Mouse (Mus musculus) retina, adult 2 months (tissue): ENCODE measurements around the gene Eif3i.
"Not testable (repeated sequence)": the region's sequence is repeated elsewhere in the genome, so short reads cannot be mapped to it uniquely, and the experiment has no call there.

Experiments
- DNase-seq: peaks from one replicate; pipeline ENCODE4 v3.0.0-alpha.2; 2012; ENCODE audit warnings: low read depth, low spot score

Gene Eif3i

DNA sequence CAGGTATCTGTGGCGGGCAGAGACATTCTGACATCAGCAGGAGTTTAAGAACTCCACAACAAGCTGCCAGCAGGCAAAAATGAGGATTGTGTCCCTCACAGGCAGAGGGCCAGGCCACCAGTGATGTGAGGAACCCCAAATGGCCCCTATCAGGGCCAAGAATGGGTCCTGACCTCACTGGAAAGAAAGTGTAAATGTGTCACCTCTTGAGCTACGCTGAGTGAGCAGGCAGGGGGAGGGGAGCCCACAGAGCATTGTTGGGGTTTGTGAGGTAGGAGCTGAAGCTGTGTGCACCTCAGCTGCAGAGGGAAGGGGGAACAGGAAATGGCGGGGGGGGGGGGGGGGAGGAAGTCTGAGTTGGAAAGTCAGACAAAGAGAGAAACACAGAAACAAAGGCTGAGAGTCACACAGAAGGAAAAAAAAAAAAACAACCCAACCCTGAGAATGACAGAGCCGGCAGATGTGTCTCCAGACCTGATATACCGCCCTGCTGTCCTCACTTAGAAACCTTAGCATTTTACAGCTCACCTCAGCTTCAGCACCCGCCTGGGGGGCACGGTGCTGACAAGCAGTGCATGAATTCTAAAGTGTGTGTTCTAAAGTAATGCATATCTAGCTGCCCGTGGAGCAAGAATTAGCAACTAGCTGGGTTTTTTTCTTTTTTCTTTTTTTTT, 25.1 kb downstream of the Eif3i start:
- no peak for DNase-seq

DNA sequence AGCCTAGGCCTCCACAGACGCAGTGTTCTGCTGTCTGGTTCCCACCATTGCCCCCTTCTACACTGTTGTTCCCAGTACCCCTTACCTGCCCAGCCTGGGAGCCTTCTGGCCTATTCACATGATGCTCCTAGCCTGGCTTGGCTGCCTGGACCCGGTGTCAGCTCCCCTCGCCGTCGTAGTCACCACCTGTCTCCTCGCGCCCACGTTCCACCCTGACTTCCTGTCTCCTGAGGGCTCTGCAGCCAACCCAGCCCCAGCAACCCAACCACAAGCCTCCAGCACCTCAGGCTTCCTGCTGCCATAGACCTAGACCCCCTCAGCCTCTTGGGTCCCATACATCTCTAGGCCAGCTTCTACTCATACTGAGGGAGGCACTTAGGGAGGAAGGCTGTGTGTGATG, 27.0 kb downstream of the Eif3i start, which contains the start of gene Lck:
Gene Lck (minus strand): TSS at position 212 of the 400 bp plus-strand sequence.
- DNase-seq = no peak

DNA sequence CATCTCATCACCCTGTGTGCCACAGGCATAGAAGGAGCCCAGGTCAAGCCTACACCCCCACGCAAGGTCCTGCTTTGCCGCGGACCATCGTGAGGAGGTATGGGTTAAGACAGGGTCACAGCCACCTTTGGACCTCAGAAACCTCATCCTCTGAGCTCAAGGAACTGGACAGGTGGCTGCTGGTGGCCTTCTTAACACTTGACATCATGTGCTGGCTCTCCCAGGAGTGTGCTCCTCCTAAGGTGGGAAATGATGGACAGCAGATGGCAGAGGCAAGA, 27.4 kb downstream of the Eif3i start:
- no peak for DNase-seq

DNA sequence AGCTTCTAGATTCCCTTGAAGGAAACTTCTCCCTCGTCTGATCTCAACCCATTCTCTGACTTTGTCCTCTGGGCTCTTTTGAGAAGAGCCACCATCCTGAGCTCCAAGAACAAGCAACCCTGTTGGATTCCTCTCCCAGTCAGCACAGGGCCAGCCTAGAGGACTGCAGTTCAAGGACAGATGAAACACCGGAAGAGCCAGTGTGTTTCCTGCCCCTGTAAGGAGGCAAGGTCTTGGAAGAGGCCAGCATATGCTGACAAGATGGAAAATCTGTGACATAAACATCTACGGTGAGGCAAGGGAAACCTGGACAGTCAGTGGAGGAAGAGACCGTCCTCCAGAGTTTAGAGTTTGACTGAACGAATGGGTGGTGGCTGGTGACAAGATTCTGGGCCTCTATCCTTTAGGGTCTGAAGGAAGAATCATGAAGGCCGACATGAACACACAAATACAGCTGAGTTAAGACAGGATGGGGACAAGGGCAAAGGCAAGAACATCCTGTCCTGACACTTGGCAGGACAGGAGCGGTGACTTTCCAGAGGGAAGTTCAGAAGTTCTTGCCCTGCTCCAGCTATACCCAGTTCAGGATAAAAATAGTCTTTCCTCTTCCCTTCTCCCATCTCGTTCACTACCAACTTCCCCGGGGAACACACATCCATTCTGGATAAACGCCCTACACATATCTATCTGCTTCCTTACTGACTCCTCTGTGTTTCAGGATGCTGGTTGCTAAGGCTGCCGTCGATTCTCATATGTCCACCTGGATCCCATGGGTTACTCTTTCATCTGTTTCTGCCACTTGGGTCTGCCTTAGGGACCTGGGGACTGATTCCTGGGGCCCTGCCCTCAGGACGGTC, 28.0 kb downstream of the Eif3i start:
- no peak for DNase-seq

DNA sequence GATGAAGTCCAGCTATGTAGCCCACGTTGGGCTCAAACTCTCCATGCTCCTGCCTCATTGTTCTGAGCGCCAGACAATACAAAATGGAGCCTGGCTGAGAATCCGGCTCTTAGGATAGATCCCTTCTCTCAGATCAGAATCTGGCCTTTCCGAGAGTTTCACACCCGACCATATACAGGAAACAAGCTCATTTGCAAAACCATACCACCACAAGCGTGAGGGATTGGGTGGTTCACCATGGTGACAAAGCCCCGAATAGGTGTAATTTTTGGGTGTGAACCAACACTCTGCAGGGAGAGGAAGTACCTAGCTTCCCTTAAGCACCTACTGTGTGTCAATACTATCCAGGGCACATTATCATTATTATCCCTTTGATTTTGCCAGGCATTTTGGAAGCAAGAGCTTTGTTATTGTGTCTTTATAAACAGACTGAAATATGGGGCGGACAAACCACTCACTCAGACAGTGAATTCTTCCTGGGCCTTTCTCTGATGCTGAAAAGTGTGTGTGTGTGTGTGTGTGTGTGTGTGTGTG, 28.8 kb downstream of the Eif3i start:
- DNase-seq = no peak

DNA sequence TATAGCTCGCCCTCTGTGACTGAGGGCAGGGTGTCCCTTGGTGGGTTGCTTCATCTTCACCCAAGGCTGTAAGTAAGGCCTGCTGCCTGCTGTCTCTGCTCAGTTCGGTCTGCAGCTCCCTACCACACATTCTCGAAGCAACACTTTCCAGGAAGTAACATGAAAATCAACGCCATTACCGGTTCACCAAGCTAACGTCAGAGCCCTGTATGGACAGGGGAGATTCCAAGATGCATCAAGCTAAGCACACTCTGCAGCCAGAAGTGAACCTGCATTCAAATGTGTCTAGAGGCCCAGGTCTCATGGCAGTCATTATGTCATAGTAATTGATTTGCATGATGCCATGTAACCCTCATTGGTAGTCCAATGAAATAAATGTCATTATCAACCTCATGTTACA, 30.4 kb downstream of the Eif3i start:
- DNase-seq = no peak

DNA sequence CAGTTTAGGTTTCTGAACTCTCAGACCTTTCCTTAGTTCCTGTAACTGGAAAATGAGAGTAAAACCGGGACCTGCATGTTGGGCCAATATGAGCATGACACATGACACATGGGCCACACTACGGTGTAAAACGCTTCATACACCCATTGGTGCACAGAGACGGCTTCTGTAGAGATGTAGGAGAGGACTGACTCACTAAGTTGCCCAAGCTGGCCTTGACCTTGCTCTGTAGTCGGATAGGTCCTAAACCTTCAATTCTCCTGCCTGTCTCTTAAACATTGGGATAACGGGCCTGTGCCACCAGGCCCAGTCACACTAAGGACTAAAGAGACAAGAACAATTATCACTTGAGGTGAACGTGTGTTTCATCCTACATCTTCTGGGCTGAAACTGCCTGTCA, 32.1 kb downstream of the Eif3i start:
- DNase-seq = no peak

DNA sequence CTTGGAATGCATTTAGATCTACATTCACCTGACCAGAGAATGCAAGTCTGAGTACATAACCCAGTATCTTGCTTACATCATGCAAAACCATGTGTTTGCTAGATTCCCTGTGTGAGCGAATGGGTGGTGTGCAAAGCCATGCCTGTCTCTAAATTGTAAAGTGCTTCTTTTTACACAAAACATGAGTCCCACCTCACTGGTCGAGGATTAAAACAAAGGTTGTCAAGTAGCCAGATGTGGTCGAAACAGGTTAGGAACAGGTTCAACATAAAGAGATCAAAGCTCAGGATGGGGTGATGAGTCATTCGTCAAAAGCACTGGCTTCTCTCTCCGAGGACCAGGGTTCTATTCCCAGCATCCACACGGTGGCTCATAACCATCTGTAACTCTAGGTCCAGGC, 35.3 kb downstream of the Eif3i start:
- no peak for DNase-seq

DNA sequence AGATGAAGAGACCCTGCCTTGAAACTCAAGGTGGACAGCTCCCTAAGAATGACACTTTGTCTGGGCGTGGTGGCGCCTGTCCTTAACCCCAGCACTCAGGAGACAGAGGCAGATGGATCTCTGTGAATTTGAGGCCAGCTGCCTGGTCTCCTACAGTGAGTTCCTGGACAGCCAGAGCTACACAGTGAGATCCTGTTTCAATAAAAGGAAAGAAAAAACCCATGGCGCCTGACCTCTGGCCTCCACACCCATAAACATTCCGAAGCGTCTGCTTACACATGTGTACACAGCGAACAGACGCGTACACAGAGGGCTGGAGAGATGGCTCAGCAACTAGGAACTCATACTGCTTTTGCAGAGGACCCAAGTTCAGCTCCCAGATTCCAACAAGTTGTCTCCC, 36.7 kb downstream of the Eif3i start:
- no peak for DNase-seq

DNA sequence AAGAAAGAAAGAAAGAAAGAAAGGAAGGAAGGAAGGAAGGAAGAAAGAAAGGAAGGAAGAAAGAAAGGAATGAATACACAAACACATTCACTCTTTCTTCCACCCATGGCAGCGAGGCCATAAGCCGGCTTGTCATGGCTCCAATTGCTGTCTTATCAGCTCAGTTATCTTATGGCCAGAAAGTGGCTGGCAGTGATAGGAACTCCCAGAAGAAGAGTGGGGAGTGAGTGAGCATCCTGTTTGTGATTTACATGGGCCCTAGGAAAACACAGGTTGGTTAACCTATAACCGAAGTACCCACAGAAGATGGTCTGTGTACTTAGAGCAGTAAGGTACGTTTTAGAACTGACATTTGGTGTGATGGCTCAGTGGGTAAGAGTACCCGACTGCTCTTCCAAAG, 39.3 kb downstream of the Eif3i start:
- DNase-seq = no peak

DNA sequence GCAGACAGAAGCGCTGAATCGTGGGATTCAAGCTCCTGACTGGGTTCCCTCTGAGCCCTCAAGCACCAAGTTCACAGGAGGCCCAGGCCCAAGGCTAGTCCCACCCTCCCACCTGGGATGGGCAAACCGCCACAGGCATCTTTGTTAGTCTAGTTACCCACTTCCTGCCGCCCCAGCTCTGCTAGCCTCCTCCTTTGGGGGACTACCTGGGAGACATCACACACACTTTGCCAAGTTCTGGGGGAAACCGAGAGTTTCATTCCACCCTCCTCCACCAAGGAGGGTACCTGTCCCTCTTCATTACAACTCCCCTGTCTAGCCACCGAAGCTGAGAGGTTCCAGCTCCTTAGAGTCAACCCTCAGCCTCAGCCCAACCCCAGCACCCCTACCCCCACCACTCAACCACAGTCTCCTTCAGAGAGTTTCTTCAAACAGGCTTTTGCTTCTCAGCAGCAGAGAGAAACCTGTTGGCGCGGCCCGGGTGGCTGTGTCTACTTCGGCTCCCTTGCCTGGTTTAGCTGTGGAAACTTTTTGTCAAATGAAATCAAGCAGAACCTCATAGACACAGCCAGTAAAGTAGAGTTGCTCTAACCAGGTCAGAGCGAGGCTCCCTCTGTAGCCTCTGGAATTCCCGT, 42.0 kb downstream of the Eif3i start:
- no peak for DNase-seq

DNA sequence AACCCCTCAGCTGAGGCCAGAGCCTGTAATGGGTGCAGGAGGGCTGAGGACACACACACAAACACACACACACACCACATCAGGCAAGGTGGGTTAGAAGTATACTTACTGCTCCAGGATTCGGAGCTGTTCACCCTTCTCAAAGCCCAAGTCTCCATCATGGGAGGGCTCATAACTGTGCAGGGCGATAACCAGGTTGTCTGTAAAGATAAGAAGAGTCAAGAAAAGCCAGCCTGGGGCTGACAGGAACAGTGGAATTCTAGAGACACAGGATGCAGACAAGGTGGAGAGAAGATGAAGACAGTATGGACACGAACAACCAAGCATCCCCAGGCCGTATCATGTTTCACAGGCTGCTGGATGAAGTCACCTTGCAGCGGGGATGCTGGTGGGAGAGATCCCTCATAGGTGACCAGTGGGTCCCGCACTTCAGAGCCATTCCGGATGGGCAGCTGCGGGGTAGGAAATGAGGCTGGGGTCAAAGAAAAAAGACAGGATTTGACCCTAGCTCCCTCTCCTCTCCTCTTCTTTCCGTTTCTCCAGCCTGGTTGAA, 43.1 kb downstream of the Eif3i start:
- DNase-seq = no peak

DNA sequence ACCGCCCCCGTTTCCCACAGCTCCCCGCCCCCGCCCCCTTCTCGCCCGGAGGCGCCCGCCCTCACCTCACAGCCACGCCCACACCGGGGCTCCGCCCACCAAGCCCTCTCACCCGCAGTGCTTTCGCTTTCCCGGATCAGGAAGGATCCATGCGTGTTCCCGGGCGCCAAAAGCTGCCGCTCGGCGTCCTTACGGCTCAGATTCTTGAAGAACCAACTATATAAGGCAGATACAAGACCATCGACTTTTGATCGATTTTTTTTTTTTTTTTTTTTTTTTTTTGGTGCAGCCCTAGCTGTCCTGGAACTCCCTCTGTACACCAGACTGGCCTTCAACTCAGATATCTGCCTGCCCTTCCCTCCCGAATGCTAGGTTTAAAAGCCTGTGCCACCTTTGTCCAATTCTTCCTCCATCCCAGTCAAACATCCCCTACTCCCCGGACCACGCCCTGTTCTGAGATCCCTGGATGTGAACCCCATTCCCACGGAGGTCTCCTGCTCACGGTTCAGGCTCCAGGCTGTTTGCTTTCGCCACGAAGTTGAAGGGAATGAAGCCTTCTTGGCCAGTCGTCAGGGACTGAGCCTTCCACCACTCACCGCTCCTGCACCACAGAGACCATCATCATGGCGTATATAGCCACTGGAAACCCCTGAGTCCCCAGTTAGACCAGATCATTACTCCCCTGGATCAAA, 43.8 kb downstream of the Eif3i start:
- DNase-seq = peak; percentile 60

DNA sequence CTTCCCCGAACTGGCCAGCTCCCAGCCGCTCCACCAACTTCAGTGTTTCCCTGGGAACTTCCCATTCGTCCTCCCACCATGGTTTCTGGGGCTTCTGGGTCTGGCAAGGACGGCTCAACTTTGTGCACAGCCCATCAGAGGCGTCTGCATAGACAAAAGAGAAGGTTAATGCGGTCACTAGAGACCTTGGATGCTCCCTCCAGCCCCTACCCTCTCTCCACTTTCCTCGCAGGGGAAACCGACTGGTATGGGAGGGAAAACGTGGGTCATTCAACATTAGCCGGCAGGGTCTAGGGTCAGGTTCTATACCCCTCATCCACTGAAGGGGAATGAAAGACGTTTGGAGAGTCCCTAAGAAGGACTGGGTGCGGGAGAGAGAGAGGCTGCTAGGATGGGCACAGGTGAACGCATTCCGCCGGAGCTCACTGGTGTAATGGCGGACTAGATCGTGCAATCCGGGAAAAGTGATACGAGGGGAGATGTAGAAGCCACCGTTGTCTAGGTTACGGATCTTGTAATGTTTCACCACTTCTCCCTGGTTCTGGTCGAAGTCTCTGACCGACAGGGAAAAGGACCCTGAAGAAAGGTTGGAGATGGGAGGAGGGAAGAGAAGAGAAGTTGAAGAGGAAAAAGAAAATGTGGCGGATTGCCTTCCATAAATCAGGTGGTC, 44.5 kb downstream of the Eif3i start:
- DNase-seq = no peak

DNA sequence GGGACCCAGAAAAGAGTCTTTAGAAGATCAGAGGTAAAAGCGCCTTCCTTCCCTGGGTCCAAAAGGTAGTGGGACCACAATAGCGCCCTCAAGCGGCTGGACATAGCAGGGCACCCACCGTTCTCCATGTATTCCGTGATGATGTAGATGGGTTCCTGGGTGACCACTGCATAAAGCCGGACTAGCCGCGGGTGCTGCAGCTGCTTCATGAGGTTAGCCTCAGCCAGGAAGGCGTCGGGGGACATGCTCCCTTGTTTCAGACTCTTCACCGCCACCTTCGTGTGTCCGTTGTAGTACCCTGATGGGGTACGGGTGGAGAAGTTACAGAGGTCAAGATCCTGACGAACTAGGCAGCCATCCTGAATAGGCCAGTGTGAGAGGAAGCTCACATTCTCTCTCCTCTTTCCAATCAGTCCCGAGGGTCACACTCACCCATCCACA, 45.0 kb downstream of the Eif3i start:
- DNase-seq = no peak

DNA sequence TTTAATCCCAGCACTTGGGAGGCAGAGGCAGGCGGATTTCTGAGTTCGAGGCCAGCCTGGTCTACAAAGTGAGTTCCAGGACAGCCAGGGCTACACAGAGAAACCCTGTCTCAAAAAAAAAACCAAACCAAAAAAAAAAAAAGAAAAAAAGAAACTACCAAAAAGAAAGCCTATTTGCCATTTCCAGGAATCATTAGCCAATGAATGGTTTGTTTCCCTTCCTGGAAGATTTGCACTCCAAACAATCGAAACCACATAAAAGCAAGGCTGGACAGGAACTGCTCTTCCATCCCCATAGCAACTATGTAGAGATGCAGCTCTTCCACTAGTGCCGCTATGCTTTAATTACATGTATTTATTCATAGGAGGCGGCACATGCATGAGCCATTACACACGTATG, 45.9 kb downstream of the Eif3i start:
- not testable (repeated sequence) for DNase-seq

DNA sequence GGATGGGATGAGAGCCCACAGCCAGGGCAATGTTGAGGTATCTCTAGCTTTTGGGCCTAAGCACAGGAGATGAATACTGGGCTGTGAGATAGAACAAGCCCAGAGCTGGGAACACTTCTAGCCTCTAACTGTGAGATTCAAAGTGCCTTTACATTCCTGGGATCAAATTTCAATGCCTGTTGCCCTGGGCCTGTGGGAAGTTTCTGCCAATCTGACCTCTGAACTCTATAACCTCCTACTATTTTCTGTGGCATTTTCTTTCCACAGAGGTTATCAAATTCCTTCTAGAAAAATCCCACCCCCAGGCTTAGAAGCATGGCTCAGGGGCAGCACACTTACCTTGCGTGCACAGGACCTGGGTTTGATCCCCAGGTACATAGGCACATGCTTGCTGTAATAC, 50.2 kb downstream of the Eif3i start:
- no peak for DNase-seq

DNA sequence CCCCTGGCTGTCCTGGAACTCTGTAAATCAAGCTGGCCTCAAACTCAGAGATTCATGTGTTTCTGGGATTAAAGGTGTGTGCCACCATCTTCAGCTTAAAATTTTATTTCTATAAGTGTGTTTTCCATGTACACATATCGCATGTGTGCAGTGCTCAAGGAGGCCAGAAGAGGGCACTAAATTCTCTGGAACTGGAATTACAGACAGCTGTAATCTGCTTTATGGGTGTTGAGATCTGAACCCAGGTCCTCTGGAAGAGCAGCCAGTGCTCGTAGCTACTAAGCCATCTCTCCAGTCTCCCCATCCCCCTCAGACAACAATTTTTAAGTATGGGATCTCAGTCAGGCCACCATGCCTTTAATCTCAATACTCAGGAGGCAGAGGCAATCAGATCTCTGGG, 51.1 kb downstream of the Eif3i start:
- DNase-seq = no peak

DNA sequence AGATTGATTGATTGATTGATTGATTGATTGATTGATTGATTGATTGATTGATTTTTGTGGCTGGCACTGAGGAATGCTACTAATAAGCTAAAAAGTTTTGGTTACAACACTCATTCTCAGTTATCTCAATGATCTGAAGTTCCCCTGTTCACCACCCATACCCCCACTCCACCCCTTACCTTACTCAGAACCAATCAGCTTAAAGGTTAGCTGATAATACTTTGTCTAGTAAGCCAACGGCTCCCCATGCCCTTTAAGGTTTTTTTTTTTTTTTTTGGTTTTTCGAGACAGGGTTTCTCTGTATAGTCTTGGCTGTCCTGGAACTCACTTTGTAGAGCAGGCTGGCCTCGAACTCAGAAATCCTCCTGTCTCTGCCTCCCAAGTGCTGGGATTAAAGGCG, 52.8 kb downstream of the Eif3i start:
- not testable (repeated sequence) for DNase-seq

DNA sequence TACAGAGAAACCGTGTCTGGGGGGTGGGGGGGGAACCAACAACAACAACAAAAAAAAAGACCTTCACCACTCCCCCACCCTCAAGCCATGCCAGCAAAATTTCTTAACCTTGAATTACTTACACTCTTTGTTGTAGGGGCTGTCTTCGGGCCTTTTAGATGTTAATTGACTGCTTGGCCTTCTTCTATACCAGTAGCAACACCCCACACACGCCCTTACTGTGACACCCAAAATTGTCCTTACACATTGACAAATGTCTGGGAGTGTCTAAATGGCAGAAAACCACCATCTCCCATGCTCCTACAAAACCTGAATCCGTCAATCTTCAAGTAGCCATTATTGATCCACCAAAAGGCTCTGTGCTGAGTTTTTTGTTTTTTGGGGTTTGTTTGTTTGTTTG, 56.3 kb downstream of the Eif3i start:
- no peak for DNase-seq

DNA sequence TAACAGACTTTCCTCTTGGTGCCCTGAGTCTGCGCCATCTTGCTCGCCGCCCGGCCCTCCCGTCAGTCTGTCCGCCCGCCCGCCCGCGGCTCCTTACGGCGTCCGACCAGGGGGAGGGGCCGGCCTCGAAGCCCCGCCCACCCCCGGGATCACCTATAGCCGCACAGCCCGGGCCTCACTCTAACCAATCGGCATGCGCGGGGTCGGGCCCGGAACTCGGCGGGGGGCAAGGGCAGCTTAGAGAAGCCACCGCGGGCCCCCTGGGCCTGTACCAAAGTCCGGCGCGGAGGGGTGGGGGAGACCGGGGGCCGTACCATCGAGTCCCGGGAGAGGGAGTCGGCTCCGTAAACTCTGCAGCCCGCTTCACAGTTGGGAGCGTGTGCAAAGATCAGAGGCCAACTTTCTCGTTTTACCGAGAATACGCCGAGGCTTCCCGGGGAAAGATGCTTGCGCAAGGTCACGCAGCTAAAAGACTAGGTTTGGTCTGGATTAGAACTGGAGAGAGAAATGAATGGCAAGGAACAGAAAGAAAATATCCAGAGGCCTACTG, 57.8 kb downstream of the Eif3i start, which contains the start of gene Hdac1:
Gene Hdac1 (minus strand): TSS at position 122 of the 550 bp plus-strand sequence.
- peak; percentile 94 for DNase-seq
